Mouse (Mus musculus) liver, embryonic 15.5 days (tissue): ENCODE results near the gene Plekhb2. TPM values are rescaled to one million over a fixed set of nuclear protein-coding genes. Genes with fewer than 3 reads are reported as not detected.

ENCODE experiments used
- ATAC-seq: fragments of 200-750 bp; cut with Nextera tagmentation; 2 replicates; pipeline ENCODE4 v1.8.0; 2017; ENCODE audit warnings: moderate number of reproducible peaks, mild to moderate bottlenecking, moderate library complexity; ENCODE audit not compliant: insufficient read depth
- H3K27ac ChIP-seq: fragments of 300-500 bp; sonication (generic); replicated peaks from 2 replicates; pipeline ENCODE4 v1.5.1; 2015; ENCODE audit warnings: mild to moderate bottlenecking, inconsistent platforms
- H3K27me3 ChIP-seq: fragments of 300-500 bp; sonication (generic); 2 replicates; pipeline ENCODE4 v1.6.1; 2015; ENCODE audit warnings: mild to moderate bottlenecking, inconsistent platforms
- H3K36me3 ChIP-seq: fragments of 300-500 bp; sonication (generic); replicated peaks from 2 replicates; pipeline ENCODE4 v1.6.1; 2015; ENCODE audit warnings: moderate library complexity, mild to moderate bottlenecking, inconsistent platforms
- H3K4me1 ChIP-seq: fragments of 300-500 bp; sonication (generic); replicated peaks from 2 replicates; pipeline ENCODE4 v1.6.1; 2015; ENCODE audit warnings: inconsistent platforms
- H3K4me2 ChIP-seq: fragments of 300-500 bp; sonication (generic); 2 replicates; pipeline ENCODE4 v1.6.1; 2015; ENCODE audit warnings: moderate library complexity, mild to moderate bottlenecking, inconsistent platforms
- H3K4me3 ChIP-seq: fragments of 300-500 bp; sonication (generic); replicated peaks from 2 replicates; pipeline ENCODE4 v1.5.1; 2015; ENCODE audit warnings: mild to moderate bottlenecking, inconsistent platforms
- H3K9ac ChIP-seq: fragments of 300-500 bp; sonication (generic); 2 replicates; pipeline ENCODE4 v1.6.1; 2015; ENCODE audit warnings: moderate library complexity, mild to moderate bottlenecking, inconsistent platforms
- H3K9me3 ChIP-seq: fragments of 300-500 bp; sonication (generic); replicated peaks from 2 replicates; pipeline ENCODE4 v1.6.1; 2016; ENCODE audit warnings: inconsistent platforms
- WGBS: fragments of 180-500 bp; shearing (Covaris S2); methylation state at CpG from one replicate; pipeline ENCODE4 v1.1.7; 2015; ENCODE audit warnings: mixed read lengths; ENCODE audit not compliant: insufficient replicate concordance; 5-methylcytosine and 5-hydroxymethylcytosine counted together
- polyA plus RNA-seq: library from polyadenylated mRNA; unstranded; fragments of >200 nt; fragmentation: Nextera tagmentation; extraction: Ambion mirVana; gene quantifications from 2 replicates; pipeline ENCODE4 v1.2.1, GENCODE M21; 2015

Gene Plekhb2
- polyA plus RNA-seq, 1 experiment from 2014 or later: 9.1 TPM

DNA sequence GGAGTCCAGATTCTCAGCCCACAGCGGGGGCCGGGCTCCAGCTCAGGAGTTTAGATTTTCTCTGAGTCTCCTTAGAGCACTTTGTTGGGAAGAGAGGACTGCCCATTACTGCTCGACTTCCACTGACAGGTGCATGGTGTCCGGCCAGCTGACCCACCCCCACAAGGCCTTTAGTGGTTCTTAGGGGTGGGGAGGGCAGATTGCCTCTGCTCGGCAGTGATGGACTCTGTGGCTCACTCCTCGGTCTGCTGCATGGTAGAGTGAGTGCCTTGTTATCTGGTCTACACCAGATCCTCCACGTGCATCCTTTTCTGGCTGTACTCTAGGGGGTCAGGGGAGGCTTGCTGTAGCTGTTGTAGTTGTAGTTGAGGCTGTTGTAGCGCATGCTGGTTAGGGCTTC lies 18.6 kb downstream of the Plekhb2 start:
- Histone ChIP-seq H3K27me3 (no peaks in the 10 kb centered on the region), H3K4me1 (peaks cover 3% of the 10 kb centered on the region; the same call in 1 of the 2 replicates), H3K36me3 (peaks cover 4% of the 10 kb centered on the region; the same call in 1 of the 2 replicates), H3K4me2 (no peak overlapping the region), H3K9ac (no peak overlapping the region), H3K27ac (no peak overlapping the region), H3K9me3 (no peaks in the 10 kb centered on the region), H3K4me3 (no peak overlapping the region)
- ATAC-seq: no peak
- 63% methylated on average over 8 of the region's 8 CpGs for WGBS

DNA sequence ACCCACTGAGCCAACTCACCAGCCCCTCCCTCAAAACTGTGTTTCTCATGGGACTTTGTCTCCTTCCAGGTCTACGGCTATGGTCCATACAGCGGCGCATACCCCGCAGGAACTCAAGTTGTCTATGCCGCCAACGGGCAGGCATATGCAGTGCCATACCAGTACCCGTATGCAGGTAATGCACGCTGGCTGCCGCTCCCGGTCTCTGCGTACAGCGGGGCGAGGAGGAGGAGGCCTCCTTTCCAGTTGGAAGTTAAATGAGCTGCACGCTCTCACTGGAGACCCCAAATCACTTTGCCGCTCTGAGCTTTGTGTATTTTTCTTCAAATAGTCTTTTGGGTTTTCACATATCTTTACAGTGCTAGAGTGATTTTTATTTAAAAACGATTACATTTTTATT lies 19.5 kb downstream of the Plekhb2 start:
- WGBS: 88% methylated on average over 16 of the region's 16 CpGs
- Histone ChIP-seq H3K27me3 (no peaks in the 10 kb centered on the region), H3K4me1 (peaks cover 3% of the 10 kb centered on the region; the same call in 1 of the 2 replicates), H3K27ac (no peak overlapping the region), H3K9me3 (no peaks in the 10 kb centered on the region), H3K4me2 (no peak overlapping the region), H3K36me3 (no peaks in the 10 kb centered on the region; the same call in 1 of the 2 replicates), H3K4me3 (no peak overlapping the region), H3K9ac (no peak overlapping the region)
- no peak for ATAC-seq

DNA sequence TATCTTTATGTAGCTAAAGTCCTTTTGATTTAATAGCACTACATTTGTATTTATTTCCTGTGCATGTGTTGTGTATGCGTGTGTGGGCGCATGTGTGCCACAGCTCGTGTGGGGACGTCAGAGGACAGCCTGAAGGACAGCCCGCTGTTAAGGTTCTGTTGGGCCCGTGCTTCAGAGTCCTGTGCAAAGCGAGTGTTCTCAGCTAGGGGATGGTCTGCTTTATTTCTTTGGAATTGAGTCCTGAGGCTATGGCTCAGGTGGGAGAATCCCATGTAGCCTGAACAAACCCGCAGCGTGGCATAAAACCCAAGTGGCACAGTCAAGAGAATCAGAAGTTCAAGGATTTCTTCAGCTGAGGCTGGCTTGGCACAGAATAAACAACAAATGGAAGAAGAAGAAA lies 21.4 kb downstream of the Plekhb2 start:
- Histone ChIP-seq H3K27ac (no peak overlapping the region), H3K9ac (no peak overlapping the region), H3K36me3 (no peaks in the 10 kb centered on the region; the same call in 1 of the 2 replicates), H3K4me3 (no peak overlapping the region), H3K4me2 (no peak overlapping the region), H3K27me3 (no peaks in the 10 kb centered on the region), H3K4me1 (peaks cover 3% of the 10 kb centered on the region; the same call in 1 of the 2 replicates), H3K9me3 (no peaks in the 10 kb centered on the region)
- WGBS: 81% methylated on average over 9 of the region's 9 CpGs
- no peak for ATAC-seq

DNA sequence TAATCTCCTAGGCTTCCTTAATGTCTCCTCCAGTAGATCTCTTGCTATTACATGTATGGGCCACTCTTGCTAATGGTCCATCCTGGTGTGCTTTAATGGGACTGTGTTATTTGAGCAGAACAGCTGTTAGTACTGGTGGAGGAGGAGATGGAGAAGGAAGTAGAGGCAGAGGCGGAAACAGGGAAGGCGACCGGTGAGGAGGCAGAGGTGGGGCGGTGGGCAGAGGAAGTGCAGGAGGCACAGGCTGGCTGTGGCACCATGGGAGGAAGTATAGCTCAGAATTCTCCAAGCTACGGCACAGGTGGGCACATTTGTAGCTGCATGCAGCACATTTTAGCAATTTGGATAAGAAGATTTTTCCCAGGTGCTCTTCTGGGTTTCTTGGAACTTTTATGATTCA lies 23.8 kb downstream of the Plekhb2 start:
- no peaks in the 10 kb centered on the region; the same call in 1 of the 2 replicates for H3K36me3 ChIP-seq
- no peak overlapping the region for H3K4me3 ChIP-seq
- no peak overlapping the region for H3K4me2 ChIP-seq
- no peak overlapping the region for H3K27ac ChIP-seq
- H3K9me3 ChIP-seq: no peaks in the 10 kb centered on the region
- no peaks in the 10 kb centered on the region for H3K27me3 ChIP-seq
- H3K4me1 ChIP-seq: no peaks in the 10 kb centered on the region
- H3K9ac ChIP-seq: no peak overlapping the region
- 50% methylated on average over 5 of the region's 5 CpGs for WGBS
- no peak for ATAC-seq

DNA sequence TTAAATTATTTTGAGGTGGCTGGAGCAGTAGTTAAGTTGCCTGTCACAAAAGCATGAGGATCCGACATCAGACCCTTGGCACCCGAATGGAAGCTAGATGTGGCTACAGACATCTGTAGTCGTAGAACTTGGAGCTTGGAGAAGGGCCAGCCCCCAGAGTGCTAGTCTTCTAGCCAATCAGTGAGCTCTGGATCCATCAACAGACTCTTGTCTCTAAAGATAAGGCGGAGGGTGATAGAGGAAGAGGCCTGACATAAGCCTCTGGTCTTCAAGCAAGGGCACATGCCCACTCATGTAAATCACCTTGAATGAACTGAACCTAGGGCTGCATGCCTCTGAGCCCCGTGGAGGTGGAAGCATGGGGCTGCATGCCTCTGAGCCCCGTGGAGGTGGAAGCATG lies 29.8 kb downstream of the Plekhb2 start:
- Histone ChIP-seq H3K4me2 (no peak overlapping the region), H3K27ac (no peak overlapping the region), H3K4me1 (no peaks in the 10 kb centered on the region), H3K9ac (no peak overlapping the region), H3K4me3 (no peak overlapping the region), H3K27me3 (no peaks in the 10 kb centered on the region), H3K36me3 (no peaks in the 10 kb centered on the region), H3K9me3 (no peaks in the 10 kb centered on the region)
- no peak for ATAC-seq
- WGBS: 60% methylated on average over 6 of the region's 6 CpGs

DNA sequence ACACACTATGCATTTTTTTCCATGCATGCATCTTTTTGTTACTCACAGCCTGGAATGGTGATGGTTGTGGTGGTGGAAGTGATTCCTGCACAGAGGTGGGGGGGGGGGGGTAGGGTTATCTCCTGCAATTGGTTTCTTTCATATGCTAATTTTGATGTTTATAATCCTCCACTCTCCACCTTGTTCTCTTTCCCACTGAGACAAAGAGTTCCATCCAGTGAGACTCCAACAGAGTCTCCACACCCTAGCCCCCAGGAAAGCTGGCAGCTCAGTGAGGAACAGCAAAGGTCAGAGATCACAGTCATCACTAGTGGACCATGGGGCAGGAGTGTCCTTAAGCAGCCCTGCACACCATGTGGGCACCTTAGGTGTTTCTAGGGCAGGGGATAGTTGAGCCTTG lies 34.0 kb downstream of the Plekhb2 start:
- Histone ChIP-seq H3K9me3 (no peaks in the 10 kb centered on the region), H3K27me3 (no peaks in the 10 kb centered on the region)

DNA sequence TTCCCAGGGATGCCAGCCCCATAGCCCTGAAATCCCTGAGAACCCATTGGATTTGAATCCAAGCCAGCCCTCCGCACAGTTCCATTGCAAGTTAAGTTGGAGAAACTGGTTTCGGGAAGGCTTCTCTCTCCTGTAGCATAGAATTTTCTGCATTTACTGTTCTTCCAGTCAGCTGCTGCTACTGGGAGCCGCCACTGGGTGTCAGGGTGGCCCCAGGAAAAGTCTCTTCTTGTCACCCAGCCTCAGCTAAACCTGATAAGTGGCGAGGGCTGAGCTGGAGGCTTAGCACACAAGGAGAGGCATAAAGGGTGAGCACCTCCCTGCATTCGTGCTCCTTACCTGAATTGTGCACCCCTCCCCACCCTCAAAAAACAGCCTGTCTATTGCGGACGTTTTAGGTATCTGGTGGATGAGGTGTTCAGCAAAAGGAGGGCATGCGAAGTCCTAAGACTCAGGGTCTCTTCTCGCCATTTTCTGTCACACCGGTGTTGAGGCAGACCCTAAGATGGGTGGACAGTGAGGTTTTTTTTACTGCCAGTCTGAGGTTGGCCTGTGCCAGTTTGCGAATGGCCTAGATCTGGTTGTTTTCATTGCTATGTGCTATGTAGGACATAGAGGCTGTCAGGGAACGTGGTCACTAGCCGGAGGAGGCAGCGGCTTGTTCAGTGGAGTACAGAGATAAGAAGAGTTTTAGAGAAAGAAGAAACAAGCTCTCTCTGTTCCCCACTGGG lies 41.9 kb downstream of the Plekhb2 start:
- ATAC-seq: no peak

More for the DNA sequence above, 34.0 kb downstream of the Plekhb2 start:
- Histone ChIP-seq H3K4me2 (no peak overlapping the region), H3K36me3 (no peaks in the 10 kb centered on the region), H3K4me1 (no peaks in the 10 kb centered on the region), H3K27ac (no peak overlapping the region), H3K9ac (no peak overlapping the region), H3K4me3 (no peak overlapping the region)
- no peak for ATAC-seq

DNA sequence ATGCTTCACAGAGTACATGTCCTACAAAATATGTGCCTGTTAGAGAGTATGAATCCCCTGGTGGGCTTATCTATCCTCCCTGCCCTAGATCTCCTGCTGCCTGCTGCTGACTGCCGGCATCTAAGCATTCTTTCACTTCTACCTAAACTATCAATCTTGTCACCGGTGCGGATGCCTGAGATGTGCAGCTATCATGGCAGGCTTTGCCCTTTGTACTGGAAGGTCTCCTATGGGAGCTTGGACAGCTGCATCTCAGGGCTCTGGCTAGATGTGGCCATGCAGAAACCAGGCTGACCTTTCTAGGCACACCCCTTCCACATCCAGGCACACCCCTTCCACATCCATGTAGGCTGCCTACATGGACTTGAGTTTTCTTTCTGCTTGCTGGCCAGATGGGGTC lies 42.7 kb downstream of the Plekhb2 start:
- Histone ChIP-seq H3K4me1 (no peaks in the 10 kb centered on the region), H3K36me3 (no peaks in the 10 kb centered on the region), H3K27me3 (no peaks in the 10 kb centered on the region), H3K9me3 (no peaks in the 10 kb centered on the region), H3K27ac (no peak overlapping the region), H3K4me2 (no peak overlapping the region), H3K9ac (no peak overlapping the region), H3K4me3 (no peak overlapping the region)
- WGBS: 77% methylated on average over 3 of the region's 3 CpGs
- no peak for ATAC-seq

More for the DNA sequence above, 41.9 kb downstream of the Plekhb2 start:
- H3K9ac ChIP-seq: no peak overlapping the region
- WGBS: 48% methylated on average over 14 of the region's 14 CpGs
- no peak overlapping the region for H3K27ac ChIP-seq
- no peaks in the 10 kb centered on the region for H3K36me3 ChIP-seq
- H3K4me3 ChIP-seq: no peak overlapping the region
- no peaks in the 10 kb centered on the region for H3K9me3 ChIP-seq
- H3K4me1 ChIP-seq: no peaks in the 10 kb centered on the region
- H3K4me2 ChIP-seq: no peak overlapping the region
- H3K27me3 ChIP-seq: no peaks in the 10 kb centered on the region

DNA sequence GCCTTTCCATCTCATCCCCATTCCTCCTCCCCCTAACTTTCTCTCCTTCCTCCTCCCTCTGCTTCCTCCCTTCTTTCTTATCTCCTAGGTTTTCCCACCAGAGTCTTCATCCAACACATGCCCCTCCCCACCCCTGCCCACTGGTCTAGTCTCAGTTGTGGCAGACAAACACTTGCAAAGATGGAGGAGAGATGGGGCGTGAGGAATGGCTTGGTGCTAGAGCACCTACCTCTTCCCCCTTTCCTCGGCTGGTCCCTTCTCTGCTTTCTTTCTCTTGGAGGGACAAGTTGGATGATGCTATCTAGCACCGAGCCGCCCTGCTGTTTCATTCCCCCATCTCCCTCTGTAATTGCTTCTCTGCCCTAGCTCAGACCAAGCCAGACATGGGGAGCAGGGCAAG lies 43.6 kb downstream of the Plekhb2 start:
- no peaks in the 10 kb centered on the region for H3K9me3 ChIP-seq
- no peak overlapping the region for H3K9ac ChIP-seq
- no peaks in the 10 kb centered on the region for H3K36me3 ChIP-seq
- H3K4me3 ChIP-seq: no peak overlapping the region
- no peak overlapping the region for H3K4me2 ChIP-seq
- no peak overlapping the region for H3K27ac ChIP-seq
- WGBS: 46% methylated on average over 4 of the region's 4 CpGs
- H3K27me3 ChIP-seq: no peaks in the 10 kb centered on the region
- no peaks in the 10 kb centered on the region for H3K4me1 ChIP-seq
- ATAC-seq: no peak

DNA sequence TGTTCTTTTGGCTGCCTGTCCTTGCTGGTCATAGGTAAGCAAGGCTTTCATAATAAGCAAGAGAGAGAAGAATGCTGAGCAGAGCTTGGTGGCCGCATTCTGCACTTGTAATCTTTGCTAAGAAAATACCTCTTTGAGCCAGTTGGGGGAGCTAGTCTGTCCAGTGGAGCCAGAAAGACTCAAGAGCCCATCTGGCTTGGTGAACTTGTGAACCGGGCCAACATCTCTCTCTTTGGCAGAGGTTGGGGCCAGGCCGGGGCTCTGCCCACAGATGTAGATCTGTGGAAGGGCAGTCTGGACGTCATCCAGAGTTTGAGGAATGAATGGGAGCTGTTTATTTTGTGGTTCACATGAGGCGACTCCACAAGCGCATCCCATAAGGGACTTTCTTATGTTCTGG lies 44.1 kb downstream of the Plekhb2 start:
- H3K27me3 ChIP-seq: no peaks in the 10 kb centered on the region
- no peak overlapping the region for H3K4me2 ChIP-seq
- no peak overlapping the region for H3K27ac ChIP-seq
- H3K4me3 ChIP-seq: no peak overlapping the region
- WGBS: 49% methylated on average over 6 of the region's 6 CpGs
- no peaks in the 10 kb centered on the region for H3K36me3 ChIP-seq
- H3K9me3 ChIP-seq: no peaks in the 10 kb centered on the region
- H3K4me1 ChIP-seq: no peaks in the 10 kb centered on the region
- no peak overlapping the region for H3K9ac ChIP-seq
- no peak for ATAC-seq

DNA sequence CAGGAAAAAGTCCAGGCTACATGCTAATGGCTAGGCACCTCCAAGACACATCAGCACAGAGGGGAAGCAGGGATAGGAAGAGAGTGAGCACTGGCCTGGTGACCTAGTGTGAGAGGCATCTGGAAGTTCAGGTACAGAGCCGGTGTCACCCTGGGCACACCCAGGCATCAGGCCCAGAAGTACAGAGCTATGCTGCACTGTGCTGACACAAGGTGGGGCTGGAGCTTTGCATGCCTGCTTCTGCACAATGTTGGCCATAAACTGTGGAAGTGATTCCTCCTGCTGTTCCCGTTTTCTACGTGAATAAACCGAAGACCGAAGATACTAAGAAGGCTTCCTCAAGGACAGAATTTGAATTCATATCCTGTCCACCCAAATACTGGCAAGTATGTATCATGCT lies 46.3 kb downstream of the Plekhb2 start:
- no peak for ATAC-seq
- H3K27me3 ChIP-seq: no peaks in the 10 kb centered on the region
- H3K4me1 ChIP-seq: no peaks in the 10 kb centered on the region
- H3K4me2 ChIP-seq: no peak overlapping the region
- no peak overlapping the region for H3K4me3 ChIP-seq
- no peaks in the 10 kb centered on the region for H3K9me3 ChIP-seq
- H3K36me3 ChIP-seq: no peaks in the 10 kb centered on the region
- no peak overlapping the region for H3K9ac ChIP-seq
- no peak overlapping the region for H3K27ac ChIP-seq
- WGBS: 76% methylated on average over 5 of the region's 5 CpGs

DNA sequence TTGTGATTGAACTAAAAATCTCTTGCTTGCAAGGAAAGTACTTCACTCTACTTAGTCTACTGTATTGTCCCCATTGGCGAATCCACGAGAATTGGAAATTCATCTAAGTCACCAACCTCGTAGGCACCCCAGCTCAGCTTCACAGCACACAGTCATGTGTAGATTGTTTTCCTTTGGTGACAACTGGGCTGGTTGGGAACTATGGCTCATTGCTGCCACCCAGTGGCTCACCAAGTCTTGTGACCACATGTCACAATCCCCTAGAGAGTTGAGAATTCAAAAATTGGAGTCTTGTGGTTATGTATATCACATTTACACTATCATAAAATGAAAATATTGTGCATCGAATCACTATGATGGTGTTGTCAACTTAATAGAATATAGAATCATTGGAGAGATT lies 47.1 kb downstream of the Plekhb2 start:
- Histone ChIP-seq H3K36me3 (no peaks in the 10 kb centered on the region), H3K27me3 (no peaks in the 10 kb centered on the region), H3K4me1 (no peaks in the 10 kb centered on the region), H3K4me2 (no peak overlapping the region), H3K9me3 (no peaks in the 10 kb centered on the region), H3K4me3 (no peak overlapping the region), H3K9ac (no peak overlapping the region), H3K27ac (no peak overlapping the region)
- 23% methylated on average over 4 of the region's 4 CpGs for WGBS
- ATAC-seq: no peak
